Mouse (Mus musculus) limb, embryonic 12.5 days (tissue): ENCODE data around the gene Robo4. TPM values are rescaled to one million over a fixed set of nuclear protein-coding genes. Genes with fewer than 3 reads are reported as not detected.

Experiments
- ATAC-seq: fragments of 200-750 bp; cut with Nextera tagmentation; 2 replicates; pipeline ENCODE4 v1.8.0; 2017; ENCODE audit warnings: low read depth, moderate TSS enrichment; ENCODE audit not compliant: insufficient number of reproducible peaks, insufficient read depth, low FRiP score, low TSS enrichment
- H3K27ac ChIP-seq: fragments of 300-500 bp; sonication (generic); 2 replicates; pipeline ENCODE4 v1.5.1; 2016; ENCODE audit warnings: mild to moderate bottlenecking, moderate library complexity
- H3K27me3 ChIP-seq: fragments of 300-500 bp; sonication (generic); 2 replicates; pipeline ENCODE4 v1.6.1; 2016; ENCODE audit warnings: mild to moderate bottlenecking, moderate library complexity
- H3K36me3 ChIP-seq: fragments of 300-500 bp; sonication (generic); 2 replicates; pipeline ENCODE4 v1.6.1; 2016; ENCODE audit warnings: mild to moderate bottlenecking, moderate library complexity
- H3K4me1 ChIP-seq: fragments of 300-500 bp; sonication (generic); replicated peaks from 2 replicates; pipeline ENCODE4 v1.6.1; 2016
- H3K4me2 ChIP-seq: fragments of 300-500 bp; sonication (generic); 2 replicates; pipeline ENCODE4 v1.6.1; 2016; ENCODE audit warnings: mild to moderate bottlenecking, moderate library complexity
- H3K4me3 ChIP-seq: fragments of 300-500 bp; sonication (generic); replicated peaks from 2 replicates; pipeline ENCODE4 v1.5.1; 2016; ENCODE audit warnings: mild to moderate bottlenecking
- H3K9ac ChIP-seq: fragments of 300-500 bp; sonication (generic); replicated peaks from 2 replicates; pipeline ENCODE4 v1.6.1; 2016; ENCODE audit warnings: mild to moderate bottlenecking, moderate library complexity
- H3K9me3 ChIP-seq: fragments of 300-500 bp; sonication (generic); 2 replicates; pipeline ENCODE4 v1.6.1; 2016; ENCODE audit warnings: mild to moderate bottlenecking, moderate library complexity
- WGBS: fragments of 180-500 bp; shearing (Covaris S2); methylation state at CpG from one replicate; pipeline ENCODE4 v1.1.7; 2016; 5-methylcytosine and 5-hydroxymethylcytosine counted together
- polyA plus RNA-seq: library from polyadenylated mRNA; unstranded; fragments of >200 nt; fragmentation: Nextera tagmentation; extraction: Ambion mirVana; gene quantifications from 2 replicates; pipeline ENCODE4 v1.2.1, GENCODE M21; 2016

Gene Robo4
- polyA plus RNA-seq, 1 experiment from 2014 or later = 8.4 TPM

- Histone ChIP-seq H3K9ac (no peak overlapping the region), H3K4me1 (no peaks in the 10 kb centered on the region), H3K9me3 (no peaks in the 10 kb centered on the region), H3K36me3 (no peaks in the 10 kb centered on the region), H3K4me3 (no peak overlapping the region), H3K27ac (no peak overlapping the region), H3K27me3 (0 out of 2 replicates have a peak, but pooled peaks cover 3% of the 10 kb centered on the region), H3K4me2 (no peak overlapping the region)
- WGBS = 77% methylated on average over 11 of the region's 11 CpGs
- no peak for ATAC-seq
Observed at GRCm38 (mm10) chr9:37368081-37368830, 33.4 kb upstream of the Robo4 start.

DNA sequence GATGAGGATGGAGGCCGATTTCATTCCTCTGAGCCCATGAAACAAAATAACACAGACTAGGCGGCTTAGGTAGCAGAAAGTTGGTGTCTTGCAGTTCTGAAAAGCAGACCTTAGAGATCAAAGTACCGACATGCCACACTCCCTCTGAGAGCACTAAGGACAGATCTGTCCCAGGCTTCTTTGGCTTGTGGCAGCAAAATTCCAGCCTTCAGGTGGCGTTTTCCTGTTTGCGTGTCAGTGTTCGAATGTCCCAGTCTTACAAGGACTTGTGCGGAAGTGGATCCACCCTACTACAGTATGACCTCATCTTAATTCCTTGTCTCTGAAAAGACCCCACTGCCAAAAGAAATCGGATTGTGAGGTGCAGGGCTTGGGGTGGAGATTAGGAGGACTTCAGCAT lies 32.8 kb upstream of the Robo4 start:
- H3K27me3 ChIP-seq = 0 out of 2 replicates have a peak, but pooled peaks cover 3% of the 10 kb centered on the region
- H3K4me1 ChIP-seq = no peaks in the 10 kb centered on the region
- no peak overlapping the region for H3K4me3 ChIP-seq
- H3K9ac ChIP-seq = no peak overlapping the region
- no peak for ATAC-seq
- H3K4me2 ChIP-seq = no peak overlapping the region
- no peak overlapping the region for H3K27ac ChIP-seq
- no peaks in the 10 kb centered on the region for H3K9me3 ChIP-seq
- no peaks in the 10 kb centered on the region for H3K36me3 ChIP-seq
- WGBS = 69% methylated on average over 8 of the region's 8 CpGs

GRCm38 (mm10) chr9:37371232-37371801 lies 30.4 kb upstream of the Robo4 start:
- Histone ChIP-seq H3K4me2 (no peak overlapping the region), H3K27ac (no peak overlapping the region), H3K4me1 (no peaks in the 10 kb centered on the region), H3K9me3 (no peaks in the 10 kb centered on the region), H3K36me3 (no peaks in the 10 kb centered on the region), H3K4me3 (no peak overlapping the region), H3K9ac (no peak overlapping the region), H3K27me3 (0 out of 2 replicates have a peak, but pooled peaks cover 3% of the 10 kb centered on the region)
- WGBS = 78% methylated on average over 7 of the region's 7 CpGs
- ATAC-seq = no peak

- WGBS = 93% methylated on average over 5 of the region's 5 CpGs
Observed at GRCm38 (mm10) chr9:37375718-37376117, 26.0 kb upstream of the Robo4 start.

DNA sequence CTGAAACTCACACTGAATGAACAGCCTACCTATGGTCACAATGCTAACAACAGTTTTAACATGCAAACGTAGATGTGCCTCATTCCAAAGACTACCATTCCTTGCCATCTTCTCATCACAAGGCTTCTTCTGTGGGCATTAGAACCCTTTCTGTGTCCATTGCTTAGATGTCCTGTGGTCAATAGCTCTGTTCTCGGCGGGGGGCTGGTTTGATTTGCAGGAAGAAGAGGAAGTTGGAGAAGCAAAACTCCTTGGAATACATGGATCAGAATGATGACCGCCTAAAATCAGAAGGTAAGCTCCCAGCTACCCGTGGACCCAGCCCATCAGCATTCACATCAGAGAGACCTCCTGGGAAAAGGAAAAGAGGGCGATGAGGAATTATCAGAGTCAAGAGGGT lies 18.5 kb upstream of the Robo4 start:
- no peak for ATAC-seq
- H3K27me3 ChIP-seq = peaks cover 47% of the 10 kb centered on the region
- 89% methylated on average over 6 of the region's 6 CpGs for WGBS

More at GRCm38 (mm10) chr9:37375718-37376117, 26.0 kb upstream of the Robo4 start:
- H3K9me3 ChIP-seq = no peaks in the 10 kb centered on the region
- no peak for ATAC-seq
- H3K36me3 ChIP-seq = no peaks in the 10 kb centered on the region
- H3K4me2 ChIP-seq = no peak overlapping the region
- no peaks in the 10 kb centered on the region for H3K4me1 ChIP-seq
- H3K27me3 ChIP-seq = no peaks in the 10 kb centered on the region
- no peak overlapping the region for H3K9ac ChIP-seq
- no peak overlapping the region for H3K27ac ChIP-seq
- H3K4me3 ChIP-seq = no peak overlapping the region

GRCm38 (mm10) chr9:37384284-37385182 lies 17.2 kb upstream of the Robo4 start:
- no peak overlapping the region for H3K27ac ChIP-seq
- peaks cover 12% of the 10 kb centered on the region; the same call in 1 of the 2 replicates for H3K4me1 ChIP-seq
- H3K36me3 ChIP-seq = no peaks in the 10 kb centered on the region
- ATAC-seq = peak; percentile 59
- H3K27me3 ChIP-seq = peaks cover 47% of the 10 kb centered on the region
- H3K9me3 ChIP-seq = no peaks in the 10 kb centered on the region
- peak overlapping the region; percentile 73 for H3K9ac ChIP-seq
- WGBS = 8% methylated on average over 54 of the region's 54 CpGs
- H3K4me3 ChIP-seq = peak overlapping the region; percentile 47
- H3K4me2 ChIP-seq = peak overlapping the region; percentile 84

More for the DNA sequence above, 18.5 kb upstream of the Robo4 start:
- Histone ChIP-seq H3K4me3 (no peak overlapping the region), H3K36me3 (no peaks in the 10 kb centered on the region), H3K4me1 (peaks cover 12% of the 10 kb centered on the region; the same call in 1 of the 2 replicates), H3K4me2 (no peak overlapping the region), H3K27ac (no peak overlapping the region), H3K9me3 (no peaks in the 10 kb centered on the region), H3K9ac (no peak overlapping the region)

GRCm38 (mm10) chr9:37390891-37391290 lies 10.8 kb upstream of the Robo4 start:
- ATAC-seq = no peak
- H3K4me1 ChIP-seq = no peaks in the 10 kb centered on the region
- H3K36me3 ChIP-seq = no peaks in the 10 kb centered on the region
- no peak overlapping the region for H3K9ac ChIP-seq
- WGBS = 81% methylated on average over 2 of the region's 2 CpGs
- H3K4me2 ChIP-seq = no peak overlapping the region
- H3K27ac ChIP-seq = no peak overlapping the region
- H3K9me3 ChIP-seq = no peaks in the 10 kb centered on the region
- H3K27me3 ChIP-seq = peaks cover 9% of the 10 kb centered on the region
- H3K4me3 ChIP-seq = no peak overlapping the region

DNA sequence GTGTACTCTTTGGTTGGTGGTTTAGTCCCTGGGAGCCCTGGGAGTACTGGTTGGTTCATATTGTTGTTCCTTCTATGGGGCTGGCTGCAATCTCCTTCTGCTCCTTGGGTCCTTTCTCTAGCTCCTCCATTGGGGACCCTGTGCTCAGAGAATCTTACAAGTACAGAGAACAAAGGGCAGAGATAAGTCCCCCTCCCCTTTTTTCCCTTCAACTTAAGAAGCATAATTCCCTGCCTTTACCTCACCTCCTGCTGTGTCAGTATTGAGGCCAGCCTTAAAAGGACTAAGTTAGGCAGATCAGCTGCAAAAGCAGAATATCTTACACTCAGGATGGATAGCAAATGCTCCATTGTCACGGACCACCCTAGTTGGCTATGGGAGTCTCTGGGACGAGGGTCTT lies 9.6 kb upstream of the Robo4 start:
- H3K9ac ChIP-seq = no peak overlapping the region
- no peaks in the 10 kb centered on the region for H3K36me3 ChIP-seq
- H3K27me3 ChIP-seq = peaks cover 2% of the 10 kb centered on the region; the same call in 1 of the 2 replicates
- no peak overlapping the region for H3K27ac ChIP-seq
- no peak overlapping the region for H3K4me3 ChIP-seq
- H3K9me3 ChIP-seq = no peaks in the 10 kb centered on the region
- WGBS = 78% methylated on average over 2 of the region's 2 CpGs
- no peaks in the 10 kb centered on the region for H3K4me1 ChIP-seq
- no peak overlapping the region for H3K4me2 ChIP-seq
- ATAC-seq = no peak

- 69% methylated on average over 8 of the region's 8 CpGs for WGBS
- no peaks in the 10 kb centered on the region for H3K9me3 ChIP-seq
- no peak overlapping the region for H3K4me2 ChIP-seq
- no peak overlapping the region for H3K9ac ChIP-seq
- H3K4me1 ChIP-seq = no peaks in the 10 kb centered on the region
- no peak overlapping the region for H3K4me3 ChIP-seq
- no peak overlapping the region for H3K27ac ChIP-seq
- no peaks in the 10 kb centered on the region for H3K27me3 ChIP-seq
- ATAC-seq = no peak
- H3K36me3 ChIP-seq = no peaks in the 10 kb centered on the region
Observed at GRCm38 (mm10) chr9:37393482-37394131, 8.1 kb upstream of the Robo4 start.

DNA sequence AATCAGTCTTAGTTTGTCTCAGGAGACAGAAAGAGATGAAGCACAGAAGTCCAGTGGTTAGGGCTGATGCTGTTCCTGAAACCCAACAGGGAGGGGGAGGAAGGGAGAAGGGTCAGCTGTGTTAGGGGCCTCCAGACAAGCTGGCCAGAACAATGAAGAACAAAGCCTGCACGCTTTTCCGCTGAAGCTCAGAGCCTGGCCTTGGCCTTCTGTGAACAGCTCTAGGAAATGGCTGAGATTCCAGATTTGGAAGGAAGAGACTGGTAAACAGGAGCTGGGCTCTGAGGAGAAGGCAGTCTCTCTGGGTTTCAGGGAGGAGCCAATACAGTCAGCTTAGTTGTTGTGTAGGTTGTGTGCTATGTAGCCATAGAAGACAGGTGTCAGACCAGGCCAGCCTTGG lies 1.1 kb upstream of the Robo4 start:
- 87% methylated on average over 2 of the region's 2 CpGs for WGBS
- H3K27ac ChIP-seq = no peak overlapping the region
- H3K9ac ChIP-seq = no peak overlapping the region
- H3K9me3 ChIP-seq = no peaks in the 10 kb centered on the region
- no peaks in the 10 kb centered on the region for H3K36me3 ChIP-seq
- no peak overlapping the region for H3K4me2 ChIP-seq
- no peak for ATAC-seq
- H3K4me1 ChIP-seq = no peaks in the 10 kb centered on the region
- peaks cover 17% of the 10 kb centered on the region for H3K27me3 ChIP-seq
- no peak overlapping the region for H3K4me3 ChIP-seq

GRCm38 (mm10) chr9:37402501-37402900 lies 804 bp downstream of the Robo4 start:
- no peak overlapping the region for H3K4me2 ChIP-seq
- no peak overlapping the region for H3K4me3 ChIP-seq
- no peaks in the 10 kb centered on the region for H3K36me3 ChIP-seq
- no peak overlapping the region for H3K9ac ChIP-seq
- peaks cover 33% of the 10 kb centered on the region for H3K27me3 ChIP-seq
- no peaks in the 10 kb centered on the region for H3K9me3 ChIP-seq
- H3K4me1 ChIP-seq = no peaks in the 10 kb centered on the region
- no peak for ATAC-seq
- WGBS = 82% methylated on average over 7 of the region's 7 CpGs
- H3K27ac ChIP-seq = no peak overlapping the region
